Mouse (Mus musculus): ENCODE measurements around the gene Myh7b. TPM values are rescaled to one million over a fixed set of nuclear protein-coding genes. Genes with fewer than 3 reads are reported as not detected.

Gene Myh7b
- polyA plus RNA-seq (2017; shearing (Covaris generic)), result 0.22 TPM

GRCm38 (mm10) chr2:155610978-155611377 lies at the start of gene Myh7b:
Myh7b (plus strand) TSS chr2:155611212.

GRCm38 (mm10) chr2:155592137-155592853 lies 18.7 kb upstream of the Myh7b start, which contains the start of gene Gss:
Gss (minus strand) TSS chr2:155592810.

Other genes starting within 250 kb of the Myh7b start
- 32.5 TPM for gene Trp53inp2, start 230.2 kb upstream of the Myh7b start, polyA plus RNA-seq (2017; shearing (Covaris generic))
- 34.7 TPM for gene Ncoa6, start 137.3 kb upstream of the Myh7b start, polyA plus RNA-seq (2017; shearing (Covaris generic))
- 106 TPM for gene Acss2, start 93.3 kb upstream of the Myh7b start, polyA plus RNA-seq (2017; shearing (Covaris generic))
- 4.5 TPM for gene Ggt7, start 93.0 kb upstream of the Myh7b start, polyA plus RNA-seq (2017; shearing (Covaris generic))
- gene Gss, start 18.4 kb upstream of the Myh7b start, polyA plus RNA-seq (2017; shearing (Covaris generic)), result 15.8 TPM
- 241 TPM for gene Trpc4ap, start 81.2 kb downstream of the Myh7b start, polyA plus RNA-seq (2017; shearing (Covaris generic))
- gene Edem2, start 118.3 kb downstream of the Myh7b start, polyA plus RNA-seq (2017; shearing (Covaris generic)), result 47.7 TPM
- gene Gm17581, start 124.7 kb downstream of the Myh7b start, polyA plus RNA-seq (2017; shearing (Covaris generic)), result not detected
- gene Procr, start 139.9 kb downstream of the Myh7b start, polyA plus RNA-seq (2017; shearing (Covaris generic)), result not detected
- 0.09 TPM for gene Mmp24, start 164.1 kb downstream of the Myh7b start, polyA plus RNA-seq (2017; shearing (Covaris generic))
- gene BC029722, start 208.2 kb downstream of the Myh7b start, polyA plus RNA-seq (2017; shearing (Covaris generic)), result 37.9 TPM
- 168 TPM for gene Eif6, start 215.7 kb downstream of the Myh7b start, polyA plus RNA-seq (2017; shearing (Covaris generic))
- gene Fam83c, start 223.6 kb downstream of the Myh7b start, polyA plus RNA-seq (2017; shearing (Covaris generic)), result not detected